Mouse (Mus musculus): ENCODE data around the gene Rnf2.

Gene Rnf2

DNA sequence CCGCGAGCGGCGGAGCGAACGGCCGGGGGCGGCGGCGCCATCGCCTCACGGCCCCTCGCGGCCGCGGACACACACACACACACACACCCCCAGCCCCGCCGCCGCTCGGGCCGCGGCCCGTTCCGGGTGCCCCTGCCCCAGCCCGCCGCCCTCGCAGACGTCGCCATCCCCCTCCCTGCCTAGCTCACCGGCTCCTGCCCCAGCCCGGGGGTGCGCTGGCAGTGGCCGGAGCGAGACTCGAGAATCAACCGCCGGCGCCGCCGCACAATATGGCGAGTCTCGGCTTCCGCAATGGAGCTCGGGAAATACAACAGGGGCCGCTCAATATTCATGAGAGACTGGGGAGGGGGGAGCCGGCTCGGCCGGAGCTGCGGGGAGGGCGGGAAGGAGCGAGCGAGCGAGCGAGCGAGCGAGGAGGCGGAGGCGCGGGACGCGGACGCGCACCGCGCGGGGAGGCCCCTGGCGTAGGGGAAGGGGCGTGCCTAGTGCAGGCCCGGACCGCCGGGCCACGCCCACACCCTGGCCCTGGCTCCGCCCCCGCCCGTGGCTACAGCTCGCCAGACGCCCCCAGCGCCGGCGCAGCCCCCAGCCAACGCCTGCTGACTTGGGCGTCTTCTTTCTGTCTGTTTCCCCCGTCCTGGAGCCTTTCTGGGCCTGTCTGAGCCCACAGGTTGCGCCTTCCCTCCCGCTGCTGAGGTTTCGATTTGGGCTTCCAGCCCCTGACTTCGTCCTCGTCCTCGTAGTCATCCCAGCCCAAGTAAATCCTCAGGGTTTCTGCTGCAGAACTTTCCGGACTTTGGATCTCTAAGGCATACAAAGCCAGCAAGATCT lies at the start of gene Rnf2:
Rnf2 (minus strand) TSS at position 425 of the 831 bp plus-strand sequence.
- peak; percentile 96 for DNase-seq (ENCODE audit: low spot score)

DNA sequence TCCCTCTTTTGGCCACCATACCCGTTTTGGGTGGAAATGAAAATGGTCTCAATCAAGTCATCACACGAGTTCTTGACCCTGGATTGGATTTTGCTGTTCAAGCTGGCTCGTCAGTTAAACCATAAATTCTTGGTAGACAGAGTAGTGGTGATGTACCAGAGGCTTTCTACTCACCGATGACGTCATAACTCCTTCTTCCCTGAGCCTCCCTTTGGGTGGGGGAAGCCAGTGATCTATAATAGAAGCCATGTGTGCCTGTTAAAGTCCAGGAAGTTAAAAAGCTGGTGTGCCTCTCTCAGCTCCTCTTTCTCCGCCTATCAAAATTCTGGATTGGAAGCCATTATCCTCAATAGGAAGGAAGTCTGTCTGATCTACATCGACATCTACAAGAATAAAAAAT lies 49.0 kb upstream of the Rnf2 start:
- no peak for DNase-seq (ENCODE audit: low spot score)

DNA sequence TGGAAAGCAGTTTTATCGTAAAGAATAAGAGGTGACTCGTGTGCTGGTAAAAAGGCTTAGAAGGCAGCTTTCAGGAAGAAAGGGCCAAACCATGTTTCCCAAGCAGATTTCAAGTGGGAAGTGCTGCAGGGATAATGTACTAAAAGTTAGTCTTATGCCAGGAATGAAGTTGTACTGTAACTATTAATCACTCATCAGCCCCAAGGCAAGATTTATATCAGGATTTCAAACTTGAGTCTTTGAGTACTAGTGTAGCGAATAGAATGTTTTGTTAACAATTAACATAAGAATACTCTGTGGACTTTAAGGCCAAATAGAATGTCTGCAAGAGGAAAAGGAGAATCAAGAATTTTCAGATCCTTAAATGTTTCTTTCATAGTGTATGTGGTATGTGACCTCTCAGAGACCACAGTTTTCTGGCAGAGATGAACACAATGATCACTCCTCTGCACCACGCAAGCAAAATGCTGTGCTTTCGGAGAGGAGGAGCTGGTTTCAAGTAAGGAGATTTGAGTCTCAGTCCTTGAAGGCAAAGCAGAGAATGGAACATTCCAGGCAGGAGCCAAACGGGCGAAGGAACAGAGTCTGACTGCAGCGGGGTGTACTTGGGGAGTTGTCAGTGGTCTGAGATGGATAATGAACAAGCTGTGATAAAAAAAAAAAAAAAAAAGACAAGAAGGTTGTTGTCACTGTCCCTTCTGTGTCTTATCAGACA lies 48.3 kb upstream of the Rnf2 start:
- DNase-seq (ENCODE audit: low spot score), result peak; percentile 15

DNA sequence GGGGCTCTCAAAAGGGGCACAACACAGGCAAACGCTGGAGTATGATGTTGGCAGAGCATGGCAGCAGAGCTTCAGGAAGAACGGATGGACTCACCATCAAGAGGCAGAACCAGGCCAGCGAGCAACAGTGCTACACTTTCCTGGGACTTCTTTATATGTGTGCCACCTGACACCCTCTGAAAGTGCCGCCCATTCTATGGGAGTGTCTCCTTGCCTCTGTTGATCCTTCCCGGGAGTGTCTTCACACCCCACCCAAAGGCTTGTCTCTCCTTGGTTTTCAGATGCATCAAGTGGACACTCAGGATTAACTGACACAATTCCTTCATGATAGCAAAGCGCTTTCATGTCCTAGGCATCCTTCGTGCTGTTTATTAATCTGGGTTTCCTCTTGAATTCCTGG lies 44.8 kb upstream of the Rnf2 start:
- no peak for DNase-seq (ENCODE audit: low spot score)

DNA sequence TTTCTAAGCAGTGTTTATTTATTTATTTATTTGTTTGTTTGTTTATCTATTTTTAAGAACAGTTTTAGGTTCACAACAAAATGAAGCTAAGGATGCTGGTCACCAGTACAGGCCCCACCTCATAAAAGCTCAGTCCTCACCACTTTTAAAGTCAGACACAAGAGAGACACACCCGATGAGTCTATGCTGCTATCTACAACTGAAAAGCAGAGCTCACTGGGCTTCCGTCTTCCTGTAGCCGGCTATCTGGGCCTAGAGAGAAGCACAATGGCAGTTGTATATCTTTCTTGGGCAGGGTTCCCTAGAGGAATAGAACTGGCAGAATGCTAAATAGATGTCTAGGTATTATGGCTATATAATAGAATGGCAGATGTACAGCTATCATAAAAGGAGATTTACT lies 43.8 kb upstream of the Rnf2 start:
- no peak for DNase-seq (ENCODE audit: low spot score)

DNA sequence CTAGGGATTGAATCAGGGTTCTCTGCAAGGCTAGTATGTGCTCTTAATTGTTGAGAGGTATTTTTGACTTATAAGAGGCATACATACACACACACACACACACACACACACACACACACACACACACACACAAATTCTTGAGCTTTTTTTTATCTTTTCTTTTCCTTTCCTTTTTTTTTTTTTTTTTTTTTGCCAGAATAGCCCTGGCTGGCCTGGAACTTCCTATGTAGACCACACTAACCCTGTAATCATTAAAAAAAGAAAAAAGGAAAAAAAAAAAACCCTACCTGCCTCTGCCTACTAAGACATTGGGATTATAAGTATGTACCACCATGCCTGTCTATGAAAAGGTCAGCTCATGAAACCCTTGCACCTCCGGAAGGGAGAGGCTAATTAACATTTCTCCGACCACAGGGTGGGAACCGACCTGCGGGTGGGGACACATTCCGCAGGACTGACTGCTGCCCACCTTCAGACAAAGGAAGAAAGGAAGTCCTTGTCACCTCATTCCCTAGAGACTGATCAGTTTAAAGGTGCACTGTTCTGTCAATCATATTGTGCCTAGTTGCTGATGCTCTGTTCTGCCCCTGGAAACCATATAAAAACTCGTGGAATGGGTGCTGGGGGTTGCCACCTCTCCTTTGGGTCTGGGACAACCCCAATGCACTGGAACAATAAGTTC lies 43.2 kb upstream of the Rnf2 start:
- no peak for DNase-seq (ENCODE audit: low spot score)

DNA sequence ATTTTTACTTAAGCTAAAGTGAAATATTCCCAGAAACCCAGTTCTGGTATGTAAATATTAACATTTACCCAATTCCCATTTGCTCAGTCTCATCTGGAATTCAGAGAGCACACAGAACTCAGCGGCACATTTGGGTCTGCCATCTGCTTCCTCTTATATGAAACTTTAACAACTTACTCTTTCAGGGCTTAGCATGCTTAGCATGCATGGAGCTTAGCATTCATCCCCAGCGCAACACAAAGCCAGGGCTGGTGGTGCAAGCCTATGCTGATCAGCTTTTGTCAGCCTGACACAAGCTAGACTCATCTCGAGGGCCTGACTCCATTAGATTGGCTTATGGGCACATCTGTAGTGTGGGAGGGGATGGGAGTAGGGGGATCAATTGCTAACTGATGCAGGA lies 25.9 kb upstream of the Rnf2 start:
- DNase-seq (ENCODE audit: low spot score), result no peak

DNA sequence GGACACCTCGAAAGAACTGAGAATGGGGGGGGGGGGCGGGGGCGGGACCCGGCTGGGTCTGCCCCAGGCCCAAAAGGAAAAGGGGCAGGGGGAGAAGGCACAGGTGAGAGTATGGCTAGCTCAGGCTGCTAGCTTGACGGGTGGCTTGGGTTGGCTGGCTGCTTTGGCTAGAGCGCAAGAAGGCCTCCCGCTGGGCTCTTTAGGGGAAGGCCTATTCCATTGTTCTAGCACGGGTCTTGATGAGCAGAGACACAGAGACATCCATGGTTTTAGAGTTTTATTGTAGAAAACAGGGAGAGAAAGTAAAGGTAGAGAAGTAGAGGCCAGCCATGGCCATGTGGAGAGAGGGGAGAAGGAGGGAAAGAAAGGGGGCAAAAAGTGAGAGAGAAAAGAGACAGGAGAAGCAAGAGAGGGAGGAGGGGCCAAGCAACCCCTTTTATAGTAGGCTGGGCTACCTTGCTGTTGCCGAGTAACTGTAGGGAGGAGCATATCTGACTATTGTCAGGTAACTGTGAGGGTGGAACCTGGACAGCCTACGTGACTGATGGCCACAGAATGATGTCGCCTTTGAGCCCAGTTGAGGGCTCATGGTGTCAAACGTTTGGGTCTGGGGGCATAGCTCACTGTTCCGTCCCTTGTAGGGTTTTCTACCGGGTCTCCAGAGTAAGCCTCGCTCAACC lies 17.0 kb upstream of the Rnf2 start:
- DNase-seq (ENCODE audit: low spot score), result no peak

DNA sequence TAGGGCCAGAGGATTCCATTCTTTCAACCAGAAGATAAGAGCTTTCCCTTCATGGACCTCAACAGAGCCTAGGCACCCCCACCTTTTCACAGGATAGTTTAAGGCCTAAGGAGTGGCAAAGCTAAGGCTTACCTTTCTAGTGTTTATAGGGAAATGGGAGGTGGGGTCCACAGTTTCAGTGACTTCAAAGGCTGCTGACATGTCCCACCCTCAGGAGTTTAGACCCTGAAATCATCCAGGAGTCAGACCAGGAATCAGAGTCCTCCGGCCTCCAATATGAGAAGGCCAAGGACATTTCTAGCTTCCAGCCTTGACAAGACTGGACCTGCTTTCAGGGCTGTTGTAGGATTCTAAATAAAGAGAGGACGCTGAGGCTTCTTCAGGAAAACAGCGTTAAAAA lies 16.1 kb upstream of the Rnf2 start:
- DNase-seq (ENCODE audit: low spot score), result no peak

DNA sequence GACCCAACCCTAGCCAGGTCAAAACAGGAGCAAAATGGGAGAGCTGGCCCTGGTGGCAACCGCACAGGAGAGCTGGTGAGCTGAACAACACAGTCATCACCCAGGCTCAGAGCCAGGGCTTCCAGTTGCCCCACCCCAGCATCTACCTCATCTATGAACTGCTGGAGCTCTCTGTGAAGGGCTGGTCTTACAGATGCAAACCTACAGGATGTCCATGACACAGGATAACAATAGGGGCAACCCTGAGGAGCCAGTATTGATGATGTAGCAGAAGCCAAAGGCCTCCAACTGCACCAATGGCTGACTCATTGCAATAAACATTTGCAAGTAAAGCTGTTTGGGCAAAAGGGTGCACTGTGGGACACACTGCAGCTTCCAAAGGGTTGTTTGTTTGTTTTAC lies 15.0 kb upstream of the Rnf2 start:
- DNase-seq (ENCODE audit: low spot score), result no peak

DNA sequence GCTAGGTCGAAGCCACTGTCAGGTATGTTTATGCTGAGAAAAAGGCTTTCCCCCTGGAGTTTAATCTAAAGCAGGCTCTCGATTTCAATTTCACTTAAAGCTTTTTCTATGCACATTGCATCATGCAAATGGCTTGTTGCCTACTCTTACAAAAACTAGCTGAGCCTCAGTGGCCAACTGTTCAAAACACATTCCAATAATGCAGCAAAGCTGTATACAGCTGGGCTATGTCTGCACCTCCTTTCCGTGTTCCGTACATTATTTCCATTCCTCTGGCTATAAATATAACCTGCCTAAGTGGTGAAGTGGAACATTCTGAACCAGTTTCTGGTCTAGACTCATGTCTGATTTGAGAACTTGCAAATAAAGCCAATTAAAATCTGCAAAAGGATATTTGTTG lies 13.4 kb upstream of the Rnf2 start:
- DNase-seq (ENCODE audit: low spot score), result no peak

DNA sequence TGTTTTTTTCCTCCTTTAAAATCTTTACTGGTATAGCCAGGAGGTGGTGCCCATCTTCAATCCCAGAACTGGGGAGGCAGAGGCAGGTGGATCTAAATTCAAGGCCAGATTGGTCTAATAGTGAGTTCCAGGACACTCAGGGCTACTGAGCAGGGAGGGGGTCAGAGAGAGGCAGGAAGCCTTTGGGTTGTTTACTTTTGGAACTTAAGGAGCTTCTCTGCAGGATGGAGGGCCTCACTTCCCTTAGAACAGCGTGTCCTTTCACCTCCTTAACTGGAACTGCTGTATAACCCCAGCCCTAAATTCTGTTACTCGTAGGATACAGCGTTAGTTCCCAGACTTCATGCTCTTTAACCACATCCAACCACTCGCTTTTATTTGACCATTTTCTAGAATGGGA lies 10.1 kb upstream of the Rnf2 start:
- DNase-seq (ENCODE audit: low spot score), result no peak

DNA sequence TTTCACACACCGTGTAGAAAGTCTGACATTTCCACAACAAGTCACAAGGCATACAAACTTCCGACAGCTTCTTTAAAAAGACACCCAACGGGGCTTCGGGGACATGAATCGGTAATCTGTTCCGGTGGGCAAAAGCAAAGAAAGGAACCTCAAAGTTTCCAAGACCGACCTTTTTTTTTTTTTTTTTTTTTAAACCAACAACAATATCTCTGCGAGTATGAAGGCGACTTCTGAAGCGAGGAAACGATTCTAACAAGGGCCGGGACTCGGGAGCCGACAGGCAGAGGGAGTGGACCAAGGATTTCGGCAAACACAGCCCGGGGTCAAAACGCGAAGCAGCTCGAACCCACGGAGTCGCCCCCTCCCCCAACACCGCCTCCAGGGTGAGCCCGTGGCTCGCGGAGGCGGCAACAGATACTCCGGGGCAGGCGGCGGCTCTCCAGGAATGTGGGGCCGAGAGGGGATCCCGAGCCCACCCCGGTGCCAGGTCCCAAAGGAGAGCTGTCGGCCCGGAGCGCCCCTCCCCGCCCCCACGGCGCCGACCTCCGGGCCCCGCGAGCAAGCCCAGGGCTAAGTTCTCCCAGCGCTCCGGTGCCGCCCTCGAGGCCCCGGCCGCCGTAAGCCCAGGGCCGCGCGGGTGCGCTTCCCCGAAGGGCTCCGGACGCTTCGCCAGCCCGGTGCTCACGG lies 797 bp downstream of the Rnf2 start:
- peak; percentile 62 for DNase-seq (ENCODE audit: low spot score)

DNA sequence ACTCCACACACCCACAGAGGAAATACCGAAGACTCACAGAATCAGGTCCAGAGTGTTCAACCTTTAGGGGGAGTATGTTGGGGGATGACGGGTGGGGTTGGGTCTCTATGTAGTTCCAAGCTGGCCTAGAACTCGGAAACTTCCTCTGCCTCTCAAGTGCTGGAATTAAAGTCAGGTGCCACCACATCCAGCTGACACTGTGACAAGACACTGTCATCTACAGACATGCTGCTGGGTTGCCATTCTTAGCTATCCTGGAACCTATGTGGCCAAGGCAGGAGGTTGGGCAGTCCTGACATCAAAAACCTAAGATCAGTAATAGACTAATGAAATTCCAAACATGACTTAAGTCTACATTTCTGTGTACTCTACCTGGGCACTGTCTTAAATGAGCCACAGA lies 2.4 kb downstream of the Rnf2 start:
- DNase-seq (ENCODE audit: low spot score), result no peak

DNA sequence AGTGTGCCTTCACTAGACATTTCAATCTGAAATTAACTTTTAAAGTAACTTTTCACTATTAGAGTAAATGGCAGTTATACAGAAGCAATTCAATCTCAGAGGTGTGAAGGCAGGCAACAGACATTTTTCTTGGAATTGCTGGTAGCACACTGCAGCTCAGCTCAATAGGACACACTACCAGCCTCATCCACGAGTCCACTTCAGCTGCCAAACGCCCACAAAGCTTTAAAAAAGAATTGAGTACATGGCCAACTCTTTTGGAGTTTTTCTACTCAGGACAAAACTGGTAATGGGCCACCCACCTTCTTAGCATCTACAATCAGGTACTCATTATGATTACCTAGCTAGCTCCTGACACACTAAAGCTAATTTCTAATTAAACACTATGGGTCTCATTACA lies 2.8 kb downstream of the Rnf2 start:
- no peak for DNase-seq (ENCODE audit: low spot score)

DNA sequence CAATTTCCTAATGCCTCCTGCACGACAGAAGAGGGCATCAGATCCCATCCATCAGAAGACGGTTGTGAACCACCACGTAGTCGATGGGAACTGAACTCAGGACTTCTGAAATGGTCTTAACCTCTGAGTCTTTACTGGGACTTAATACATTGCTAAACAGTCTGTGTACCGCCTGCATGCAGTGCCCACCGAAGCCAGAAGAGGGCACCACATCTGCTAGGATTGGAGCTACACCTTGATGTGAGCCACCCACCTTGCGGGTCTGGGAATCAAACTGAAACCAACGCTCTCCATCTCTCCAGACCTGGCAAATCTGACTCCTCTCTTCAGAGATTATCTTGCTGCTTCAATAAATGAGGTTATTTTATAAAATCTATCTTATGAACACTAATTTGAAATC lies 3.7 kb downstream of the Rnf2 start:
- DNase-seq (ENCODE audit: low spot score), result peak; percentile 25

DNA sequence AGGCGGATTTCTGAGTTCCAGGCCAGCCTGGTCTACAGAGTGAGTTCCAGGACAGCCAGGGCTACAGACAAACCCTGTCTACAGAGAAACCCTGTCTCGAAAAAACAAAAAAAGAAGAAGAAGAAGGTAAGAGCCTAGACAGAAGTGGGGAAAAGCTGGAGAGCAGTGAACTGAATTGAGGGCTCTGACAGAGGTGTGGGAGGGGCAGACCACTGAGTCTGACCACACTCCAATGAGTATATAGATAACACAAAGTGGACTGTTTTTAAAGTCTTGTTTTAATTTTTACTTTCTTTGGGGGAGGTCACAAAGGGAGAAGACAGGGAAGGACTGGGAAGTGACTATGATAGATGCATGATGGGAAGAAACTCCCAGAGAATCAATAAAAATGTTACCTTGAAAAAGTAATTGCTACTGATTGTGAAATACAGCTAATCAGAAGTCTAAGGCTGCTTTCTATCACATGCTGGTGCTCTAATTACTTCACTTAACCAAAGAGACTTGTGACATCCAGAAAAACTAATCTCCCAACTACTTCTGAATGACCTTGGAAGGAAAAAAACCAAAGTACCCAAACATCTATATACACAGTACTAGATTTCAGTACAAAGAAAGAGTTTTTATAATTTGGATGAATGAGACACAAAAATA lies 5.0 kb downstream of the Rnf2 start:
- DNase-seq (ENCODE audit: low spot score), result no peak

DNA sequence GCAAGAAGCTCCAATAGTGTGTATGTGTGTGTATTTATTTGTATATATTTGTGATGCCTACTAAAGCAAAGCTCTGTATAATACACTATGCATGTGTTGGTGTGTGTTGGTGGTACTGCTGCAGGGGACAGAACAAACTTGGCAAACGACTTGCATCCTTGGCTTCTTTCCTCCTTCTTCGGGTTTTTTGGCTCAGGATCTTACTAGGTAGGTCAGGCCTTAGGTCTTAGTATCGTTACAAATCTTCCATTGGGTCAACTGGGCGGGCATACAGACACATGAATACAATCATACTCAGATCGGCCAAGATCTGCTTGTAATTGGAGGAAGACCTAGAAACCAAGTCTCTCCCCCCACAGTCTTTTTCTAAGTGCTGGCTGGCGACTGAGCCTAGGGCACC lies 6.0 kb downstream of the Rnf2 start:
- no peak for DNase-seq (ENCODE audit: low spot score)

DNA sequence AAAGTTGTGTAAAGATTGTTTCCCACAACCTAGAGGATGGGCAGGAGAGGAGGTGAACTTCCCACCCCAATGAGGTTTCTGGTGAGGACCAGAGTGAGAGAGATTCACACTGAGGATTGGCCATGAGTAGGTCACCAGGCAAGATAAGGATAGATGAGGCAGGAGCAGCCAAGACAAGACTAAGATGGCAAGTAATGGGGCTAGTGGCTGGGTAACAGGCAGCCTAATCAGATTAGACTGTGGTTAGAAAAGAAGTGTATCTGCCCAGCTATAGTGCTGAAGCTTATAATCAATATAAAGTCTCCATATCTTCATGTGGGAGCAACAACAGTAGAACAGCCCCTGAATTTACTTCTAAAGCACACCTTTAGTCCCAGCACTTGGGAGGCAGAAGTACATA lies 6.9 kb downstream of the Rnf2 start:
- DNase-seq (ENCODE audit: low spot score), result no peak

DNA sequence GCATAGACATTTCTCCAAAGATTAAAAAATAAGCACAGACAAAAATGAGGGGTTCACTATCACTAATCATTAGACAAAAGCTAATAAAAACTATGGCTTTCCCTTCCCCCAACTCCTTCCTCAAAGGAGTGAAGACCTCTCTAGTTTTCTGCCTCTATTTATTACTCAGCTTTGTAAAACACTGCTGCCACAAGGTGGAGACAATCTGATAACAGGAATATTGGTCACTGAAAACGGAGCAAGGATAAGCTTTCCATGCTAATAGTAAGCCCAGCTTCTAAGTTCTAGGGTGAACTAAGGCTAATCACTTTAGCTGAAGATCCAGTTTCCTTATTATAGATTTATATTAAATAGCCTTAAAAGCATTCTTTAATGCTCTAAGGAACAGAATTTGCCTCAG lies 8.3 kb downstream of the Rnf2 start:
- DNase-seq (ENCODE audit: low spot score), result no peak

DNA sequence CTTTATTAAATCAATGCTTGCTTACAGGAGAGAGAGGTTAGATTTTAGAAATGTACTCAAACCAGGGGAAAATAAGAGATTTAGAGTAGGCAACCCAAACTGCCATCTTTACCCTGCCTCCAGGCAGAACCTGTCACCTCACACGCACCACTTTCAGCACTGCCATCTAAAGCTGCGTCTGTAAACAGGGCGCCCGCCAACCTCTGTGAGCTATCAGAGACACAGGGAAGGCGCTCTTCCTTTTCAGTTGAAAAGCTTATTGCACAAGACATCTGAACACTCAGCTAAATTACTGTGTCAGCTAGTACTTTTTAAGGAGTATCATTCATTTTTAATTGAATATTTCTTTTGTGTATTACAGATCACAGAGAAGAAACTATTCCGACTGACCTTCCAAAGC lies 10.9 kb downstream of the Rnf2 start:
- no peak for DNase-seq (ENCODE audit: low spot score)
